Mouse (Mus musculus) forebrain, embryonic 11.5 days (tissue): ENCODE results near the gene Gm10401. TPM values are rescaled to one million over a fixed set of nuclear protein-coding genes. Genes with fewer than 3 reads are reported as not detected.

Experiments used
- ATAC-seq: fragments of 200-750 bp; cut with Nextera tagmentation; replicated peaks from 2 replicates; pipeline ENCODE4 v1.8.0; 2017; ENCODE audit warnings: moderate TSS enrichment; ENCODE audit not compliant: low FRiP score
- DNase-seq: peaks from one replicate; pipeline ENCODE4 v3.0.0-alpha.2; 2017; ENCODE audit warnings: low spot score
- H3K27ac ChIP-seq: fragments of 300-500 bp; sonication (generic); 2 replicates; pipeline ENCODE4 v1.5.1; 2014; ENCODE audit warnings: low read depth, low read length
- H3K27me3 ChIP-seq: fragments of 300-500 bp; sonication (generic); 2 replicates; pipeline ENCODE4 v1.6.1; 2014; ENCODE audit warnings: mild to moderate bottlenecking, low read length, mixed read lengths; ENCODE audit not compliant: control insufficient read depth, insufficient read depth
- H3K36me3 ChIP-seq: fragments of 300-500 bp; sonication (generic); 2 replicates; pipeline ENCODE4 v1.6.1; 2014; ENCODE audit warnings: mild to moderate bottlenecking, low read length, moderate library complexity, mixed read lengths; ENCODE audit not compliant: control insufficient read depth, insufficient read depth
- H3K4me1 ChIP-seq: fragments of 300-500 bp; sonication (generic); replicated peaks from 2 replicates; pipeline ENCODE4 v1.6.1; 2014; ENCODE audit warnings: low read length, mixed read lengths; ENCODE audit not compliant: control insufficient read depth, insufficient read depth
- H3K4me2 ChIP-seq: fragments of 300-500 bp; sonication (generic); 2 replicates; pipeline ENCODE4 v1.6.1; 2014; ENCODE audit warnings: low read depth, mild to moderate bottlenecking, low read length, moderate library complexity, mixed read lengths; ENCODE audit not compliant: severe bottlenecking
- H3K4me3 ChIP-seq: fragments of 300-500 bp; sonication (generic); 2 replicates; pipeline ENCODE4 v1.5.1; 2014; ENCODE audit warnings: low read depth, low read length
- H3K9ac ChIP-seq: fragments of 300-500 bp; sonication (generic); 2 replicates; pipeline ENCODE4 v1.6.1; 2014; ENCODE audit warnings: low read length
- H3K9me3 ChIP-seq: fragments of 300-500 bp; sonication (generic); 2 replicates; pipeline ENCODE4 v1.6.1; 2016; ENCODE audit warnings: low read length, mixed read lengths; ENCODE audit not compliant: control insufficient read depth
- WGBS: fragments of 180-500 bp; shearing (Covaris S2); extraction: QIAGEN DNeasy Blood & Tissue Kit; methylation state at CpG from one replicate; pipeline ENCODE4 v1.1.7; 2014; 5-methylcytosine and 5-hydroxymethylcytosine counted together
- polyA plus RNA-seq: library from polyadenylated mRNA; unstranded; fragments of >200 nt; fragmentation: Nextera tagmentation; extraction: Ambion mirVana; gene quantifications from 2 replicates; pipeline ENCODE4 v1.2.1, GENCODE M21; 2014

Gm10401 gene
- 22.0 and 33.1 TPM in 2 replicates for polyA plus RNA-seq

DNA sequence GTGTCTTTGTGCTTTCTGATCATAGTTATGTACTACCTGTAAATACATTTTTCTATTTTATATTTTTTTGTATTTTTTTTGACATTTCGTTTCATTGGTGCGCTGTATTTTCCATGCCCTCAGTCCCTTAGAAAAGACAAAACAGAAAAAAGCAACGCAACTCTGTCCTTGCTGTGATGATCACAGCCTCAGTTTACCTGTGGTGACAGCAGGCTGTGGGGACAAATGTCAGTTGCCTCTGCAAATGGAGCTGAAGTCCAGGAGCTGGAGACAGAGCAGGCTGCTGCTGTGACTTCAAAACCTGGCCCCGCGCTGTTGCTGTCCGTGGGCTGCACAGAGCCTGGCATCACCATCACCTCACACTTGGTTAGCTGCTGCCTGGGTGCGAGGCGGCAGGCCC is at the start of gene Gm10401:
TSS of gene Gm10401 (minus strand) at position 101 of the 400 bp plus-strand sequence.
- no peaks in the 10 kb centered on the region for H3K27me3 ChIP-seq
- 97% methylated on average over 8 of the region's 8 CpGs for WGBS
- H3K4me1 ChIP-seq, result no peaks in the 10 kb centered on the region
- H3K9me3 ChIP-seq, result no peaks in the 10 kb centered on the region
- H3K9ac ChIP-seq, result no peak within 1 kb of the TSS
- ATAC-seq (no peak), DNase-seq (no peak)
- no peak within 1 kb of the TSS for H3K4me2 ChIP-seq
- H3K4me3 ChIP-seq, result no peak within 1 kb of the TSS
- H3K27ac ChIP-seq, result no peak within 1 kb of the TSS
- H3K36me3 ChIP-seq, result peaks cover 11% of the 10 kb centered on the region

- DNase-seq (no peak), ATAC-seq (no peak)
- H3K9me3 ChIP-seq, result no peaks in the 10 kb centered on the region
- H3K4me3 ChIP-seq, result no peak overlapping the region
- H3K4me1 ChIP-seq, result no peaks in the 10 kb centered on the region
- no peak overlapping the region for H3K27ac ChIP-seq
- H3K27me3 ChIP-seq, result no peaks in the 10 kb centered on the region
- no peak overlapping the region for H3K9ac ChIP-seq
- H3K4me2 ChIP-seq, result no peak overlapping the region
- H3K36me3 ChIP-seq, result peaks cover 16% of the 10 kb centered on the region
- 95% methylated on average over 3 of the region's 3 CpGs for WGBS
Observed at GRCm38 (mm10) chr5:115147388-115147787, 49.3 kb upstream of the Gm10401 start.

GRCm38 (mm10) chr5:115146747-115147130 is 48.6 kb upstream of the Gm10401 start:
- Histone ChIP-seq H3K4me2 (no peak overlapping the region), H3K27ac (no peak overlapping the region), H3K9me3 (no peaks in the 10 kb centered on the region), H3K36me3 (peaks cover 16% of the 10 kb centered on the region), H3K4me3 (no peak overlapping the region), H3K27me3 (no peaks in the 10 kb centered on the region), H3K9ac (no peak overlapping the region), H3K4me1 (no peaks in the 10 kb centered on the region)
- DNase-seq, result no peak
- ATAC-seq, result no peak

GRCm38 (mm10) chr5:115145976-115146746 is 48.1 kb upstream of the Gm10401 start:
- 86% methylated on average over 6 of the region's 6 CpGs for WGBS
- Histone ChIP-seq H3K4me1 (no peaks in the 10 kb centered on the region), H3K36me3 (peaks cover 16% of the 10 kb centered on the region), H3K9me3 (no peaks in the 10 kb centered on the region), H3K4me2 (no peak overlapping the region), H3K9ac (no peak overlapping the region), H3K27ac (no peak overlapping the region), H3K27me3 (no peaks in the 10 kb centered on the region), H3K4me3 (no peak overlapping the region)
- ATAC-seq (no peak), DNase-seq (no peak)

DNA sequence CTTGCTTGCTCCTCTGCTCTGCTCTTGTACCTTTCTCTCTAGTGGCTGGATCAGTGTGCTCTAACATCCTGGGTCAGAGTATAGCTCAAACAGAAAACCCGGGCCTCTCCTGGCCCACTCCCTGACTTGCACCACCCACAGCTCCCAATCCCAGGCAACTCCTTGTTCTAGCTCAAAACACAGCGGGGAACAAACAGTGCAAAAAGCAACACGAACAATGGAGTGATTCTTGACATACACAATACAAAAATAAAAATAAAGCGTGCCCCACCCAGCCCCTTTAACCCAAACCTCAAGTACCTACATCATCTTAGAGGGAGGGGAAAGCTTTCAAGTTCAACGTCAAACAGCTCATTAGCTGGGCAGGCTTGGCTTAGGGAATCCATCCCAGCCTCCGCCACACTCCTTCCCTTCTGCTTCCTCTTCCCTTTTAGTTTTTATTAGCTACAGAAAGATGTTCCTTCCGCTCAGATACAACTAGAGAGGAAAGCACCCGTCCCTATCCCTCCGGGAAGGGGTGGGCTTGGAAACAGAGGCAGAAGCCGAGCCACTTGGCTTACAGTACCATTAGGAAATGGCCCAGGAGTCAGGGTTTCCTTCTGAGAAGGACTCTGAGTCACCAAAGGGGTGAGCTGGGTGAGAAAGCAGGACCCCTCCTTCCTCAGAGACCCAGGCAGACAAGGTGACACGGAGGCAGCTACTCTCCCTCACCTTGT is 47.3 kb upstream of the Gm10401 start:
- Histone ChIP-seq H3K27ac (no peak overlapping the region), H3K9me3 (no peaks in the 10 kb centered on the region), H3K4me1 (no peaks in the 10 kb centered on the region), H3K36me3 (peaks cover 13% of the 10 kb centered on the region), H3K4me2 (no peak overlapping the region), H3K27me3 (no peaks in the 10 kb centered on the region), H3K4me3 (no peak overlapping the region), H3K9ac (no peak overlapping the region)
- ATAC-seq (no peak), DNase-seq (no peak)
- 81% methylated on average over 11 of the region's 11 CpGs for WGBS

- H3K4me2 ChIP-seq, result no peak overlapping the region
- peaks cover 3% of the 10 kb centered on the region for H3K36me3 ChIP-seq
- 64% methylated on average over 6 of the region's 6 CpGs for WGBS
- ATAC-seq, result no peak
- no peak for DNase-seq
- no peaks in the 10 kb centered on the region for H3K27me3 ChIP-seq
- H3K27ac ChIP-seq, result no peak overlapping the region
- H3K9ac ChIP-seq, result no peak overlapping the region
- H3K4me3 ChIP-seq, result no peak overlapping the region
- no peaks in the 10 kb centered on the region for H3K4me1 ChIP-seq
- no peaks in the 10 kb centered on the region for H3K9me3 ChIP-seq
Observed at GRCm38 (mm10) chr5:115144471-115144870, 46.4 kb upstream of the Gm10401 start.

- no peak overlapping the region for H3K9ac ChIP-seq
- H3K27me3 ChIP-seq, result no peaks in the 10 kb centered on the region
- no peak overlapping the region for H3K4me2 ChIP-seq
- H3K27ac ChIP-seq, result no peak overlapping the region
- no peaks in the 10 kb centered on the region for H3K36me3 ChIP-seq
- H3K9me3 ChIP-seq, result no peaks in the 10 kb centered on the region
- no peak overlapping the region for H3K4me3 ChIP-seq
- no peak for ATAC-seq
- DNase-seq, result no peak
- WGBS, result 85% methylated on average over 10 of the region's 10 CpGs
- H3K4me1 ChIP-seq, result no peaks in the 10 kb centered on the region
Observed at GRCm38 (mm10) chr5:115143552-115143951, 45.5 kb upstream of the Gm10401 start.

- no peaks in the 10 kb centered on the region for H3K4me1 ChIP-seq
- no peak overlapping the region for H3K27ac ChIP-seq
- H3K9me3 ChIP-seq, result no peaks in the 10 kb centered on the region
- H3K4me3 ChIP-seq, result no peak overlapping the region
- H3K4me2 ChIP-seq, result no peak overlapping the region
- 90% methylated on average over 9 of the region's 9 CpGs for WGBS
- no peak overlapping the region for H3K9ac ChIP-seq
- H3K27me3 ChIP-seq, result no peaks in the 10 kb centered on the region
- H3K36me3 ChIP-seq, result no peaks in the 10 kb centered on the region
- DNase-seq, result no peak
- no peak for ATAC-seq
Observed at GRCm38 (mm10) chr5:115142166-115142697, 44.1 kb upstream of the Gm10401 start.
